Mouse (Mus musculus) effector memory CD4-positive, alpha-beta T cell, adult 7 months (primary cell): ENCODE results near the gene Mgea5. TPM values are rescaled to one million over a fixed set of nuclear protein-coding genes. Genes with fewer than 3 reads are reported as not detected.

ENCODE experiments used
- polyA plus RNA-seq: library from polyadenylated mRNA; unstranded; fragments of 100-300 nt; shearing (Covaris generic); gene quantifications from one replicate; pipeline ENCODE4 v1.2.1, GENCODE M21; 2017

Mgea5 gene
- polyA plus RNA-seq: 339 TPM

DNA sequence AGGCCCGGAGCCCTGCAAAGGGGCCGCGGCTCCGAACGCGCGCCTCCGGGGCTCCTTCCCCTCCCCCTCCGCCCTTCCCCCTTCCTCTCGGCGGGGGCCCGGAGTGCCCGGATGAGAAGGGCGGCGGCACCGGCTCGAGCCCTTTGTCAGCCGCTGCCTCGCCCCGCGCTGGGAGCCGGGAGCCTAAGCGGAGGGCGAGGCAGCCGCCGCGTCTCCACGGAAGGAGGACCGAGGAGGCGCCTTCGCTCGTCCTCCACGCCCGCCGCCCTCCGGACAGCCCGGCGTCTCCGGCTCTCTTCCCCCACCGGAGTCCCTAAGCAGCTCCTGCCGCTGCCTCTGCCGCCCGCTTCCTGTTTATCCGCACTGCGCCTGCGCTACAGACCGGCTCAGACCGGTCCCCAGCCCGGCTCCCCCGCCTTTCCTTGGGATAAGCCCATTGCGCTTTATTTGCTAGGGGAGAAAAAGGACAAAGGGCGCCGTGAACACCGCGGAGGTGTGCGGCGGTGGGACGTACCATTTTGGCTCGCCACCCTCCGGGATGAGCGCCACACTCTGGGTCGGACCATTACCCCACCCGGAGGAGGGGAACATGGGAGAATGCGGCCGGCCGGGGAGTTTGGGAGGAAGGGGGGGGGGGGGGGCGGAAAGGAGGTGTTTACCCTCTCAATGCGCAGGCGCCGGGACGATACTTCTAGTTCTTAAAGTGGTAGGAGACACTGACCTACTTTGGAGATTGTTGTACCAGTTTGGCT lies at the start of gene Mgea5:
TSS of gene Mgea5 (minus strand) at position 657 of the 752 bp plus-strand sequence.

DNA sequence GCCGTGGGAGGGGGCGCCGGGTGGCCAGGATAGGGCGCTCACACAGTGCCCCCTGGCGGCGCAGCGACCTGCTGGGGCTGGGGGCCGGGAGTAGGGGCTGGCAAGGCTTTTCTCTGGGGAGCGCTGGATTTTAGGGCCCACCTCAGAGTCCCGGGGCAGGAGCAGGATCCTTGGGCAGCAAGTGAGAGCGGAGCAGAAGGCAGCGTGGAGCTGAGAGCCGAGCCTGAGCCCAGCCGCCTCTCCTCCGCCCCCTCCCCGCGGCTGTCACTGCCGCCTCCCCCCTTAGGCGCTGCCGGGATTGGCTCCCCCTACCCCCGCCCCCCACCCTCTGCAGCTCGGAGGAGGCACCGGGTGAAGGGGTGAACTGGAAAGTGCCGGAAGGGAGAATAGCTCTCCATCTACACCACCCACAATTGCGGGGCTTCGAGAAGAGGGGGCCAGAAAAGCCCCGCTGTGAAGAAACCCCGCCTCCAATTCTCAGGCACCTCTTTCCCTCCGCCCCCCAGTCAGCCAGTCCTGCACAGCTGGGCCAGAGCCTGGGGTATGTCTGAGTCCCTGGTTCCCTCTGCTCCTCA lies 32.3 kb upstream of the Mgea5 start, which contains the start of gene Kcnip2:
TSS of gene Kcnip2 (minus strand) at position 231 of the 575 bp plus-strand sequence.

DNA sequence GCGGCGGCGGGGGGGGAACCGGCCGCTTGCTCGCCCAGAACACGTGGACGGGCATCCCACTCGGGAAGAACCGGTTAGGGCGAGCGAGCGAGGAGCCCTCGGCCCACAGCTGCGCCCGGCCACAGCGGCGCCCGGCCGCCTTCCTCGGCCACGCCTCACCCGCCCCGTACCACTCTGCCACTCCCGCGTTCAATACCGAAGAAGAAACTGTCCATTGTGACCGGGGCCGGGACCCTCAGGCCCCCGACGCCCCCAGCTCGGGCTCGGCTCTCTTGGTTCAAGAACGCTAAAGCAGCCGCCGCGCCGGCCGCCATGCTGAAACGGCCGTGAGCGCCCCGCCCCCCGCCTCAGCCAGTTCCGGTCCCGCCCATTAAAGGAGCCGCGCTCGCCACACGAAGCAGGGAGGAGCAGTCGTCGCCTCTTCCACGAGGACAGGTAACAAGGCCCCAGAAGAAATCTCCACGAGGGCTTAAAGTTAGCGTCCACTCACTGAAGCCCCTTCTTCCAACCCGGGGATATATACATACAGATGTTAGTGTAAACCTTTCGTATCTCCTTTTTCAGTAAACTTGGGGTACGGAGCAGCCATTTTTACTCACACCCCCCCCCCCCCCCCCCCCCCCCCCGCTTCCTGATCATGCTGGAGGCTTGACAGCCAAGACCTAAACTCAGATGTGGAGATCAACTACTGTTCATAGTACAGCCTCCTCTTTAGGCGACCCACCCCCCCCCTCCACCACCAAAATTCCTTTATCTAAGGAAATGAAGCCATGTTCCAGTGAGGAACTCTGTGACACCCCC lies 34.2 kb downstream of the Mgea5 start, which contains the start of gene Npm3:
TSS of gene Npm3 (minus strand) at position 349 of the 801 bp plus-strand sequence.

DNA sequence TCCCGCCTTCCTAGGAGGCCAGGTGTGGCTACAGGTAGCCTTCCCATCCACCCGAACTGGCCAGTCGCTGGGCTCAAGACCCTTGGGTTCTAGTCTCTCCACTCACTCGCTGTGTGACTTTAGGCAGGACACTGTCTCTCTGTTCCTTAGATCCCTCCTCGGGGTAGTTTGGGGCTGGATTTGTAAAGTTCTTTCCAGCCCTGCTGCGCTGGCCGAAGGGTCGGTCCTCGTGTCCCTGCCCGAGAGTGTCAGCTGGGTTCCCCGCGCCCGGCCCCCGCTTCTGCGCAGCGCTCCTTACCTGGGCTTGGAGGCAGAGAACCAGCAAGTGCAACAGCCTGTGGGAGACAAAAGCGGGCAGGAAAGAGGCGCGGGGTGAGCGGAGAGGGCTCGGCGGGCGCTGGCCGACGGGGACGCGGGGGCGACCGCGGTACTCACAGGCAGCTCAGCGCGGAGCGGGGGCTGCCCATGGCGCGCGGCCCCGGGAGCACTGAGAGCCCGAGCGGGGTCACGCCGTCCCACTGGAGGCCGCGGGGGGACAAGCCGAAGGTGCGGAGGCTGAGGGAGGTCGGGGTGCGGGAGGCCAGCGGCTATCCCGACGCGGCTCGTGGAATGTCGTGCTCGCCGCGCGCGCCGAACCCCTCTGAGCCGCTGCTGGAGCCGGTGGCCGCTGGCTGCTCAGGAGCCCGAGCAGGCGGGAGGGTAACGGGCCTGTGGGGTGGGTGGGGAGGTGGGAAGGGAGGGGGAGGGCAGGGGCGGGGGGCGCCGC lies 41.2 kb downstream of the Mgea5 start, which contains the start of gene Fgf8:
TSS of gene Fgf8 (minus strand) at position 698 of the 766 bp plus-strand sequence.

Other genes with a start within 250 kb of the Mgea5 start
- gene Poll, start 223.3 kb downstream of the Mgea5 start, polyA plus RNA-seq: 6.0 TPM
- gene Gm17018, start 223.2 kb downstream of the Mgea5 start, polyA plus RNA-seq: 9.6 TPM
- gene Fbxw4, start 123.5 kb downstream of the Mgea5 start, polyA plus RNA-seq: 13.5 TPM
- gene Fgf8, start 40.9 kb downstream of the Mgea5 start, polyA plus RNA-seq: not detected
- gene Npm3, start 34.2 kb downstream of the Mgea5 start, polyA plus RNA-seq: 21.0 TPM
- gene Kcnip2, start 32.2 kb upstream of the Mgea5 start, polyA plus RNA-seq: 5.4 TPM
- 10.4 TPM for gene Armh3, start 214.7 kb upstream of the Mgea5 start, polyA plus RNA-seq
- 9.2 TPM for gene Hps6, start 219.7 kb upstream of the Mgea5 start, polyA plus RNA-seq